Comparison of ENCODE assay signal across 8 mouse cellular contexts in genomic region chr7:130668013-130668412, GRCm38 (mm10).
DNase-seq lines count a peak whose midpoint lies in the region; ATAC-seq and TF ChIP-seq lines count a peak whose summit lies in the region.
"Not testable (repeated sequence)": the region's sequence is repeated elsewhere in the genome, so short reads cannot be mapped to it uniquely, and the experiment has no call there.

No protein-coding gene starts in this region.

- POLR2A ChIA-PET in Patski (lab: Charles Lee): not testable (repeated sequence)

- peak; percentile 22 for TF ChIP-seq CTCF in Patski (IDR thresholded peaks at IDR 0.05)
- peak; percentile 40 for TF ChIP-seq CTCF in heart, adult 2 months (IDR thresholded peaks at IDR 0.05)
- TF ChIP-seq CTCF in intestine, postnatal 0 days (IDR thresholded peaks at IDR 0.05; ENCODE audit: low read depth): 0 out of 2 replicates have a peak, but pooled peaks have one; percentile 16
- 0 out of 2 replicates have a peak, but pooled peaks have one; percentile 1 for TF ChIP-seq CTCF in lung, postnatal 0 days (IDR thresholded peaks at IDR 0.05)

- not testable (repeated sequence) for H3K9ac ChIP-seq in heart, adult 2 months (ENCODE audit: low read depth, low read length); hindbrain, embryonic 12.5 days; intestine, postnatal 0 days (ENCODE audit: low read depth, low read length); lung, postnatal 0 days (replicated peaks; ENCODE audit: low read depth); neural tube, embryonic 13.5 days
- H3K9ac ChIP-seq in heart, embryonic 14.5 days (ENCODE audit: low read length): peak overlapping the region; percentile 5; the same call in 1 of the 2 replicates

- H3K36me3 ChIP-seq in heart, adult 2 months (ENCODE audit: control insufficient read depth, insufficient read depth, low read length): peaks cover 20% of the 10 kb centered on the region
- peaks cover 33% of the 10 kb centered on the region for H3K36me3 ChIP-seq in heart, embryonic 14.5 days (ENCODE audit: control insufficient read depth, insufficient read depth, low read length)
- H3K36me3 ChIP-seq in hindbrain, embryonic 12.5 days; lung, postnatal 0 days (ENCODE audit: insufficient read depth, low read length); neural tube, embryonic 13.5 days: not testable (repeated sequence)
- H3K36me3 ChIP-seq in intestine, postnatal 0 days (ENCODE audit: control insufficient read depth, insufficient read depth): peaks cover 25% of the 10 kb centered on the region

- peaks cover 39% of the 10 kb centered on the region for H3K4me1 ChIP-seq in heart, adult 2 months (ENCODE audit: control insufficient read depth, insufficient read depth, low read length)
- H3K4me1 ChIP-seq in heart, embryonic 14.5 days (ENCODE audit: control insufficient read depth in 2 of 2, insufficient read depth in 2 of 2, low read length in 2 of 2): peaks cover 41 to 62% of the 10 kb centered on the region in 2 experiments
- H3K4me1 ChIP-seq in hindbrain, embryonic 12.5 days: peaks cover 35% of the 10 kb centered on the region
- peaks cover 15% of the 10 kb centered on the region for H3K4me1 ChIP-seq in intestine, postnatal 0 days (replicated peaks; ENCODE audit: control insufficient read depth, insufficient read depth, low read length)
- H3K4me1 ChIP-seq in lung, postnatal 0 days (ENCODE audit: insufficient read depth, low read depth, low read length): peaks cover 20% of the 10 kb centered on the region
- H3K4me1 ChIP-seq in neural tube, embryonic 13.5 days (replicated peaks): peaks cover 45% of the 10 kb centered on the region

- not testable (repeated sequence) for DNase-seq in Patski (ENCODE audit: low read depth, low spot score); heart, adult 2 months; lung, postnatal 0 days (ENCODE audit: low spot score)
- peak; percentile 21 for DNase-seq in kidney, postnatal 14 days

- H3K27me3 ChIP-seq in Patski; heart, adult 2 months (ENCODE audit: control insufficient read depth, insufficient read depth, low read length); heart, embryonic 14.5 days (ENCODE audit: control insufficient read depth, insufficient read depth, low read length); hindbrain, embryonic 12.5 days; intestine, postnatal 0 days (replicated peaks; ENCODE audit: control insufficient read depth, insufficient read depth, low read length); lung, postnatal 0 days (replicated peaks; ENCODE audit: insufficient read depth, low read length); neural tube, embryonic 13.5 days: not testable (repeated sequence)

- intact Hi-C loops in heart, adult 2 months (cut with DNase I): not testable (repeated sequence)

- in situ Hi-C loops in Patski (cut with MboI; ENCODE audit: low pct_unique_long_range_greater_than_20kb): not testable (repeated sequence)

- CTCF ChIA-PET in Patski (lab: Charles Lee): interaction anchor here (0.7 to 1.0 kb wide), 2 partner anchors 9 to 95 kb away, joined by 3 to 7 read pairs; no protein-coding TSS in a partner anchor

- peak overlapping the region; percentile 80 for H3K27ac ChIP-seq in heart, adult 2 months
- H3K27ac ChIP-seq in heart, embryonic 14.5 days (replicated peaks in 1 of 2; ENCODE audit: control insufficient read depth in 1 of 2, insufficient read depth in 1 of 2, low read depth in 2 of 2, low read length in 2 of 2): peak overlapping the region; percentile 99
- peak overlapping the region; percentile 89; the same call in 1 of the 2 replicates for H3K27ac ChIP-seq in hindbrain, embryonic 12.5 days
- not testable (repeated sequence) for H3K27ac ChIP-seq in intestine, postnatal 0 days (ENCODE audit: low read depth, low read length); lung, postnatal 0 days (ENCODE audit: low read length)
- peak overlapping the region; percentile 92 for H3K27ac ChIP-seq in neural tube, embryonic 13.5 days (replicated peaks)

- H3K79me2 ChIP-seq in heart, adult 2 months (replicated peaks; ENCODE audit: control insufficient read depth, insufficient read depth, low read length): not testable (repeated sequence)

- not testable (repeated sequence) for H3K9me3 ChIP-seq in heart, embryonic 14.5 days (ENCODE audit: control insufficient read depth, low read length); hindbrain, embryonic 12.5 days (replicated peaks); intestine, postnatal 0 days (ENCODE audit: control insufficient read depth); lung, postnatal 0 days (ENCODE audit: low read length); neural tube, embryonic 13.5 days

- H3K4me3 ChIP-seq in heart, adult 2 months; heart, embryonic 14.5 days (ENCODE audit: control insufficient read depth in 1 of 2, insufficient read depth in 1 of 2, low read depth in 1 of 2, low read length in 2 of 2); hindbrain, embryonic 12.5 days; intestine, postnatal 0 days (ENCODE audit: low read depth, low read length); lung, postnatal 0 days (ENCODE audit: low read depth, low read length); neural tube, embryonic 13.5 days: not testable (repeated sequence)

- 84% methylated on average over 1 of the region's 1 CpGs for WGBS in heart, adult 2 months
- 83% methylated on average over 1 of the region's 1 CpGs for WGBS in heart, embryonic 14.5 days
- 44% methylated on average over 1 of the region's 1 CpGs for WGBS in hindbrain, embryonic 12.5 days
- 89% methylated on average over 1 of the region's 1 CpGs for WGBS in intestine, postnatal 0 days
- 96% methylated on average over 1 of the region's 1 CpGs for WGBS in lung, postnatal 0 days
- WGBS in neural tube, embryonic 13.5 days: 83% methylated on average over 1 of the region's 1 CpGs

- 0 out of 2 replicates have a peak overlapping the region, but pooled peaks have one; percentile 51 for H3K4me2 ChIP-seq in heart, embryonic 14.5 days (ENCODE audit: low read length)
- H3K4me2 ChIP-seq in hindbrain, embryonic 12.5 days (replicated peaks); intestine, postnatal 0 days (replicated peaks; ENCODE audit: low read depth); lung, postnatal 0 days (replicated peaks; ENCODE audit: low read depth, low read length); neural tube, embryonic 13.5 days: not testable (repeated sequence)

- not testable (repeated sequence) for TF ChIP-seq EP300 in heart, adult 2 months (IDR thresholded peaks at IDR 0.05; ENCODE audit: insufficient read depth, low read depth, low read length); lung, postnatal 0 days (IDR thresholded peaks at IDR 0.05)

- not testable (repeated sequence) for ATAC-seq in Patski; heart, embryonic 14.5 days (ENCODE audit: insufficient number of reproducible peaks, insufficient read depth, low FRiP score, low read depth); hindbrain, embryonic 12.5 days (ENCODE audit: low FRiP score); intestine, postnatal 0 days; lung, postnatal 0 days; neural tube, embryonic 13.5 days (ENCODE audit: low read depth)

- TF ChIP-seq POLR2A in heart, adult 2 months (IDR thresholded peaks at IDR 0.05; ENCODE audit: insufficient read depth, low read depth, low read length): not testable (repeated sequence)
